Mouse (Mus musculus): ENCODE data around the gene Anapc1. TPM values are rescaled to one million over a fixed set of nuclear protein-coding genes. Genes with fewer than 3 reads are reported as not detected.
A peak's percentile ranks its signal among the peaks of the same experiment; 100 is the strongest.

Anapc1 gene
- total RNA-seq (2022): 10 to 100 TPM; 29.7 to 31.8 (median 30.3) TPM

GRCm38 (mm10) chr2:128686921-128687557 lies at the start of gene Anapc1:
TSS of gene Anapc1 (minus strand) at chr2:128687391.
- DNase-seq (ENCODE audit: low spot score in 2 of 2): peak; percentile 63 to 80

GRCm38 (mm10) chr2:128735089-128735488 lies 47.9 kb upstream of the Anapc1 start:
- DNase-seq (ENCODE audit: low spot score in 2 of 2): no peak

- DNase-seq (ENCODE audit: low spot score in 2 of 2): no peak
Observed at GRCm38 (mm10) chr2:128731951-128732350, 44.8 kb upstream of the Anapc1 start.

GRCm38 (mm10) chr2:128731514-128731913 lies 44.3 kb upstream of the Anapc1 start:
- no peak for DNase-seq (ENCODE audit: low spot score in 2 of 2)

- DNase-seq (ENCODE audit: low spot score in 2 of 2): no peak
Observed at GRCm38 (mm10) chr2:128729141-128729540, 42.0 kb upstream of the Anapc1 start.

GRCm38 (mm10) chr2:128728066-128728465 lies 40.9 kb upstream of the Anapc1 start:
- no peak for DNase-seq (ENCODE audit: low spot score in 2 of 2)

GRCm38 (mm10) chr2:128727552-128727951 lies 40.4 kb upstream of the Anapc1 start:
- DNase-seq (ENCODE audit: low spot score in 2 of 2): no peak

GRCm38 (mm10) chr2:128726626-128727025 lies 39.4 kb upstream of the Anapc1 start:
- no peak for DNase-seq (ENCODE audit: low spot score in 2 of 2)

GRCm38 (mm10) chr2:128726067-128726466 lies 38.9 kb upstream of the Anapc1 start:
- no peak for DNase-seq (ENCODE audit: low spot score in 2 of 2)

- no peak for DNase-seq (ENCODE audit: low spot score in 2 of 2)
Observed at GRCm38 (mm10) chr2:128722106-128722710, 35.0 kb upstream of the Anapc1 start.

- no peak for DNase-seq (ENCODE audit: low spot score in 2 of 2)
Observed at GRCm38 (mm10) chr2:128719380-128719779, 32.2 kb upstream of the Anapc1 start.

- DNase-seq (ENCODE audit: low spot score in 2 of 2): no peak
Observed at GRCm38 (mm10) chr2:128715979-128716378, 28.8 kb upstream of the Anapc1 start.

GRCm38 (mm10) chr2:128714724-128715241 lies 27.6 kb upstream of the Anapc1 start:
- DNase-seq (ENCODE audit: low spot score in 2 of 2): no peak

- no peak for DNase-seq (ENCODE audit: low spot score in 2 of 2)
Observed at GRCm38 (mm10) chr2:128713548-128714003, 26.4 kb upstream of the Anapc1 start.

- DNase-seq (ENCODE audit: low spot score in 2 of 2): no peak
Observed at GRCm38 (mm10) chr2:128712940-128713339, 25.7 kb upstream of the Anapc1 start.

- DNase-seq (ENCODE audit: low spot score in 2 of 2): no peak
Observed at GRCm38 (mm10) chr2:128710609-128711008, 23.4 kb upstream of the Anapc1 start.

GRCm38 (mm10) chr2:128709264-128709663 lies 22.1 kb upstream of the Anapc1 start:
- DNase-seq (ENCODE audit: low spot score in 2 of 2): no peak

GRCm38 (mm10) chr2:128704474-128704873 lies 17.3 kb upstream of the Anapc1 start:
- no peak for DNase-seq (ENCODE audit: low spot score in 2 of 2)

GRCm38 (mm10) chr2:128699201-128699885 lies 12.2 kb upstream of the Anapc1 start:
- peak in 1 of 2 experiments; percentile 13 for DNase-seq (ENCODE audit: low spot score in 2 of 2)

GRCm38 (mm10) chr2:128698693-128699181 lies 11.5 kb upstream of the Anapc1 start, which contains the start of gene Mertk:
TSS of gene Mertk (plus strand) at chr2:128698956.
- DNase-seq (ENCODE audit: low spot score in 2 of 2): peak; percentile 64 to 75

- peak; percentile 54 to 76 for DNase-seq (ENCODE audit: low spot score in 2 of 2)
Observed at GRCm38 (mm10) chr2:128698140-128698692, 11.0 kb upstream of the Anapc1 start.

GRCm38 (mm10) chr2:128697566-128697965 lies 10.4 kb upstream of the Anapc1 start:
- no peak for DNase-seq (ENCODE audit: low spot score in 2 of 2)

Data from gastrocnemius, adult 8-10 months (tissue).